Mouse (Mus musculus) lung, postnatal 4 days (tissue): ENCODE measurements around the gene Ugt1a7c.

Source experiments
- DNase-seq, 2 experiments: peaks; one replicate each; pipeline ENCODE4 v3.0.0; 2021

The Ugt1a7c gene

DNA sequence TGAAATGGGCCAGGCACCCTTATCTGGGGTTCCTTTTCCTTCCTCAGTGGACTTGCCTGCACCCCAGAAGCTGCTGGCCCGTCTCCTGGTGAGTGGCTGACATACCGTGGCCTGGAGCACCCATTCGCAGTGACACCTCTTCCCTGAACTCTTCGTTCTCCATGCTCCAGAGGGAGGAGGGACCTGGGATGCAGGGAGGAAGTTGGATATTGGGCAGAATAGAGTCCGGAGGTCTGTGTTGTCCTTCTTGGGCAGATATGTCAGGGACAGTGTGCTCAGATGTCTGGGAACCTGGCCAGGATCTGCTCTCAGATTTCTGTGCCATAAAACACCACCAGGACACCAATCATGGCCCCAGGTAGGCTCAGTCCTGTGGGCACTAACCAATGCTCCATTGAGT is 145.2 kb downstream of the Ugt1a7c start:
- peak in 1 of 2 experiments; percentile 25 for DNase-seq

DNA sequence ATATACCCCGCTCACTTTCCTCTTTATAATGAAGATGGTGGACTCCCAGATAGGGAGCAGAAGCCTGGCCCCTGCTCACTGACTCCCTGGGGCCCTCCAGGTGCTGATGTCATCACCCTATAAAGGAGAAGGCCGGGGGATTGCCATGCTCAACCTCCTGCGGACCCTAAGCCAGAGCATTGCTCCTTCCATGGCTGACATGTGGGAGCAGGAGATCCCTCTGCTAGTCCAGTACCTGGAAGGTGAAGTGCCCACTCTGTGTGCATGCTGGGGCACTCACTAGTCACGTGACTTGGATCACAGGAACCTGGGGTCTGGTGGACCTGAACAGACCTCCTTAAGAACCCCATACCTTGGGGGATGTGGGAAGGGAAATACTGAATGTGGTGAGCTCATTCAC is 145.7 kb downstream of the Ugt1a7c start:
- peak in 1 of 2 experiments; percentile 43 for DNase-seq

- DNase-seq = peak in 1 of 2 experiments; percentile 38
These were observed 149.0 kb downstream of the Ugt1a7c start for GRCm38 (mm10) chr1:88243861-88244260.

DNA sequence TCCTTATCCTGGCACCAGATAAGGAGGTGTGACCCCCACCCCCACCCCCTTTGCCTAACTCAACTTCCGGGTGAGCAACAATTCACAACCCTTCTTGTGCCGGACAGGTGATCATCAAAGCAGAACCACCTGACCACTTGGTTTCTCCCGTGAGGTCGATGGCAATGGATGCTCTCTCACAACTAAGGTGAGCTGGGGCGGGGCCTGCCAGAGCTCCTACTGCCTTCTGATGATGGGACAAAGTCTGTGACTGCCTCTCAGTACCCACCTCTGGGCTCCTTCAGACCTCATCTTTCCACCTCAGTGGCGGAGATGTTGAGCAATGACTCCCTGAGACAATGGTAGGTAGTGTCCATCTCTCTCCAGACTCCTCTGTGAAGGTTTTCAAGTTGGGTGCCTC is 151.0 kb downstream of the Ugt1a7c start:
- peak in 1 of 2 experiments; percentile 40 for DNase-seq

DNA sequence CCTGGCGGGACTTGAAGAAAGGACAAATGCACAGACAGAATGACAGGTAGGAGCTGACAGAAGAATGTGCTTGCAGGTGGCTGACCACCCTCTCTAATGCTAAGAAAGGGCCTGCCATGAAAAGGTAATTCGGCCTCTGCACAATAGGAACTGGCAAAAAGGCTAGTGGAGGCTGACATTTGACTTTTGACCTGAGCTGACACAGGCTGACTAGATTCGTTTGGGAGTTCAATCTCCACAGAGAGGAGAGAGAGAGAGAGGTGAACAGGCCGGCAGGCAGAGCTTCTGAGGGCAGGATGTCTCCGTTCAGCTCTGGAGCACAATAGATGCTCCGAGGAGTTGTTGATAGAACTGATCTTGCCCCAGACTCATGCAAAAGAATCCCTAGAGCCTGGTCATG is 151.5 kb downstream of the Ugt1a7c start:
- DNase-seq = peak in 1 of 2 experiments; percentile 23

DNA sequence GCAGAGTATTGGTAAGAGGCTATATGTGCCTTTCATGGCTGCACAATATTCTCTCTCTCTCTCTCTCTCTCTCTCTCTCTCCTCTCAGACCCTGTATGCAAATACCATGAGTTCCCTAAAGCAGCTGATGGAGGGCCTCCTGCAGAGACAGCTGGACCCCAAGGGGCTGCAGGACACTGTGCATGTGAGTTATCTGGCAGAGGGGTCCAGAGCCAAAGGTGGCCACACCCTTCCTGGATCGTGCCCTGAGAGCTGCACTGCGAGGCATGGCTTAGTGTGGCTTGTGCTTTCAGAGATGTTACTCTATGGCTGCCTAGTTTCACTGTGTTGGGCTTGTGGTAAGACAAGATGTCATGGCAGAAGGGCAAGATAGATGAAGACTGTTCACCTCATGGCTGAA is 152.8 kb downstream of the Ugt1a7c start:
- DNase-seq = peak in 1 of 2 experiments; percentile 43

- DNase-seq = peak in 1 of 2 experiments; percentile 31
These were observed 153.8 kb downstream of the Ugt1a7c start for GRCm38 (mm10) chr1:88248658-88249057.

- peak in 1 of 2 experiments; percentile 41 for DNase-seq
These were observed 154.7 kb downstream of the Ugt1a7c start for GRCm38 (mm10) chr1:88249596-88249995.

DNA sequence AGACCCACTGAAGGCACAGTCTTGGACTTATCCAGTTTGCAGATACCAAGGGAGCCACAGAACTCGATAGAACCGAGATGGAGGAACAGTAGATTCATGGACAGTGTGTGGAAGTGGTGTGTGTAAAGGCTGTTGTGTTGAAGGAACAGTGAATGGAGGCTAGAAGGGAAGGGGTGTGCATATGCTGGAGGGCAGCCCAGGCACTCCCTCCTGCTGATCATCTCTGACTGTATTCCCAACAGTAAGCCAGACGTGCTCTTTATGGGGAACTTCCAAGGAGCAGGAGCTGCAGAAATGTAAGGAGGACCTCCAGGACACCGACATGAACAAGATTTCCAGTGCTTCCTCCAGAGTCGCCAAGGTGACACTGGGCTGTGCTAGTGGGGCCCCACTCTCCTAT is 155.2 kb downstream of the Ugt1a7c start:
- no peak for DNase-seq

- DNase-seq = no peak
These were observed 158.2 kb downstream of the Ugt1a7c start for GRCm38 (mm10) chr1:88253106-88253505.

DNA sequence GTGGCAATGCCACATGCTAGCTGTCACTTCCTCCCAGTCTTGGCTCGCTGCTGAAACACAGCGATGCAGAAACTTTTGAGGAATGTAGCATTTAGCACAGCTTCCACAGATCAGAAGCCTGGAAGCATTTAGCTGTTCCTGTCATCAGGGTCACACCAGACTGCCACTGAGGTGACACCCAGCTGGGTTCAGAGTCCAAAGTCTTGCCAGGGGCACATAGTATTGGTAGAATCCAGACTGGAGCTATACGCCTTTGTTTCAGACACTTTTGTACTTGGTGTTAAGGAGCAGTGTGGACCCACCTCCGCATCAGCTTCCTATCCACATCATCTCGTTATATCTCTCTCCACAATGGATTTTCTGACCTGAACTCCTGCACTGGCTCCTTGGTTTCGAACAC is 158.7 kb downstream of the Ugt1a7c start:
- no peak for DNase-seq

- DNase-seq = peak in 1 of 2 experiments; percentile 62
These were observed 160.1 kb downstream of the Ugt1a7c start for GRCm38 (mm10) chr1:88254793-88255465.

GRCm38 (mm10) chr1:88255466-88255857 is 160.6 kb downstream of the Ugt1a7c start:
- no peak for DNase-seq

DNA sequence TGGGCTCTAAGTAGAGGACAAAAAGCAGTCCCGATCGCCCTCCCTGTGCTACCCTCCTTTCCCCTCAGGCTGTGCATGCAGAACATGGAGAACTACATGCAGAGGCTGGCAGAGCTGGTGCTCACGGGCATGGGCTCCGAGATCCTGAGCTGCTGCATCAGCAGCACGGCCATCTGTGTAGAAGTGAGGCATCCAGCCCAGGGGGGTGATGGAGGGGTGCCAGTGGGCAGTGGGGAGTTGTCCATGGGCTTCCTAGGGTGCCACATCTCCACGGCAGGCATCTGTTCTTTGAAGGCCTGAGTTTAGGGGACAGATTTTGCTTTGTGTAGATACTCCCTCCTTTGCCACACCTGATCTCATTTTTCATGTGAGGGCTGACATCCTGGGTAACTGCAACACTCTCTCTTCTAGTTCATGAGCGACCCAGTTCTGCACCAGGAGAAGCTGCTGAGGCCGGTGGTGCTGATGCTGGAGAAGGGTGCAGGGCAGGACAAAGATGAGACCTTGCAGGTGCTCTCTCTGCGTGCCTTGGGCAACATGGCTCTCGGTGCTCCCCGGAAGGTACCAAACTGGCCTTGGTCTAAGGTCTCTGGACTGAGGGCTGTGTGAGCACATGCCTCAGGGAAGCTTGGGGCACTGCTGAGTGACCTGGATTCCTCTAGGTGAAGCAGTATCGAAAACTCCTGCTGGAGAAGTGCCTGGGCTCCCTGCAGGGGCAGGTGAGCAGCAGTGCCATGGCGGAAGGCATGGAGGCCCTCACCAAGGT is 161.3 kb downstream of the Ugt1a7c start:
- no peak for DNase-seq

GRCm38 (mm10) chr1:88256886-88257663 is 162.2 kb downstream of the Ugt1a7c start:
- DNase-seq = no peak

- no peak for DNase-seq
These were observed 162.8 kb downstream of the Ugt1a7c start for GRCm38 (mm10) chr1:88257681-88258080.

DNA sequence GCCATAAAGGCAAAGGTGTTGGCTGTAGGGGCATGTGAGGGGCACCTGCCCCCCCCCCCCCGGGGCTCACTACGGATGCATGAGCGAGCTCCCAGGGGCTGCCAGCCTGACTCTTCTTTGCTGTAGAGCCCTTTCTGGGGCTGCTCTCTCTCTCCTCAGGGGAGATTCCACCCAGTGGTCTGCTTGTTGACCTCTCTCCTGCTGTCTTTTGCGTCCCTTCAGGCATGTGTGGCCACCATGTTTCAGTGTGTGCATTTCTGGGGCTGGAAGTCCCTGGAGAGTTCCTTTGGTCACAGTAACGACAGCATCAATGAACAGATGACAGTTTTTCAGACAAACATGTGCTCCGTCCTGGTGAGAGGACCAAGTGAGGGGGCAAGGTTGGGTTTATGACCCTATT is 163.5 kb downstream of the Ugt1a7c start:
- peak in 1 of 2 experiments; percentile 36 for DNase-seq

DNA sequence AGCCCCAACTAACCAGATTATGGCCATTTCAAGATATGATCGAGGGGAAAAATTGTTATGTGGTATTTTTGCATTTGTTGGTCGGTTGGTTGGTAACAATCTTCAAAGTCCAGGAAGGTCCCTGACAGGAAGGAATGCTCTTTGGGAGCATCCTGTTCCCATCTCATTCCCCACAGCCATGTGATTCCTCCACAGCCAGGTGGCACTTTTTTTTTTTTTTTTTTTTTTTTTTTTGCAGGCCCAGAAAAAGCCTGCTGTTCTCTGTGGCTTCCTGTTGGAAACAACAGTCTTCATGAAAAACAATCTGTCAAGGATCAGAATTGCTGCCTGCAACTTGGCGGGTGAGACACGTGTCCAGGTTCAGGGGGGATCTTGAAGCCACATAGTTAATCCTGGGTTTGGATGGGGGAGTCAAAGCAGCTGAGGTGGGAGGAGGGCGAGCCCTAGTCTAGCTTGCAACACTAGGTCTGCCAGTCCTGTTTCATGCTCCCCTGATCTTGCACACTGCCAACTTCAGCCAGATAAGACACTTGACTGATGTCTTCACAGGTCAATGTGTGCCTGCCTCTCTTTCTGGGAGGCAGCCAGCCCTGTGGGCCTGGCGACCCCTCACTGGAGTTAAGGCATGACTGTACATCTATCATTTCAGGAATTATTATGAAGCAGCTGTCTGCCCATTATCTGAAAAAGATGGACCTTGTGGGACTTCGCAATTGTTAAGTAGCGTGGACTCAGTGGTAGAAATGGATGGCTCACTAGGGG is 164.2 kb downstream of the Ugt1a7c start:
- DNase-seq = peak in 1 of 2 experiments; percentile 67

DNA sequence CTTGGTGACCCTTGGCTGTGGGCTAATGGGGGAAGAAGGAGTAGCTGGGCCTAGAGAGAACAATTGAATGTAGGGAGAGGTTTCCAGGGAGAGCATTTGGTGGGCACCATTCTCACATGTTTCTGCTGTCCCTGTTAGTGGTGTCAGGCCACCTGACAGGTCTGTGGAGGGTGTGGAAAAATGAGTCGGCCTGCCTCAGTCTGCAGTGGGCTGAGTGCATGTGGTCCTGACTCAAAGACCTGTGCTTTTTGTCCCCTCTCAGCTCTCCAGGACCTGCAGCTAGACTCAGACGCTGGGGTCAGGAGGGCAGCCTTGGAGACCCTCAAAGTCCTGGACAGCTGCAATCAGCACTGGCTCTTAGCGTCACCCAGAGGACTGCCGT is 164.8 kb downstream of the Ugt1a7c start:
- DNase-seq = peak in 1 of 2 experiments; percentile 53

DNA sequence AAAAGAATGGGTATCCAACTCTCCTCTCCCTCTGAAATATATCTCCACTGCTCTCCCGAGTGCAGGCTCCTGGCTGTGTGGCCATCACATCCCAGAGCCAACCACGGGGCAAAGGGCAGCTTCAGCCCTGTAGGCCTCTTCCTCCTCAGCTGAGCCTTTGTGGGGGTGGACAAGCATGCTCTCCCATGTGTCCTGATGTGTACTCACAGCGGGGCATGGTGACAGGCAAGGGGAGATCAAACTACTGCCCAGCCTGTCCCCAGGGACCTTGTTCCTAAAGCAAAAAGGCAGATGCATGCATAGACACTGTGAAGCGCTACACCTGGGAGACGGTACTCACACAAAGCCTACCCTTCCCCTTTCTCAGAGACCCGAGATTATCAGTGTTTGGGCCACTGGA is 165.3 kb downstream of the Ugt1a7c start:
- DNase-seq = peak in 1 of 2 experiments; percentile 72

DNA sequence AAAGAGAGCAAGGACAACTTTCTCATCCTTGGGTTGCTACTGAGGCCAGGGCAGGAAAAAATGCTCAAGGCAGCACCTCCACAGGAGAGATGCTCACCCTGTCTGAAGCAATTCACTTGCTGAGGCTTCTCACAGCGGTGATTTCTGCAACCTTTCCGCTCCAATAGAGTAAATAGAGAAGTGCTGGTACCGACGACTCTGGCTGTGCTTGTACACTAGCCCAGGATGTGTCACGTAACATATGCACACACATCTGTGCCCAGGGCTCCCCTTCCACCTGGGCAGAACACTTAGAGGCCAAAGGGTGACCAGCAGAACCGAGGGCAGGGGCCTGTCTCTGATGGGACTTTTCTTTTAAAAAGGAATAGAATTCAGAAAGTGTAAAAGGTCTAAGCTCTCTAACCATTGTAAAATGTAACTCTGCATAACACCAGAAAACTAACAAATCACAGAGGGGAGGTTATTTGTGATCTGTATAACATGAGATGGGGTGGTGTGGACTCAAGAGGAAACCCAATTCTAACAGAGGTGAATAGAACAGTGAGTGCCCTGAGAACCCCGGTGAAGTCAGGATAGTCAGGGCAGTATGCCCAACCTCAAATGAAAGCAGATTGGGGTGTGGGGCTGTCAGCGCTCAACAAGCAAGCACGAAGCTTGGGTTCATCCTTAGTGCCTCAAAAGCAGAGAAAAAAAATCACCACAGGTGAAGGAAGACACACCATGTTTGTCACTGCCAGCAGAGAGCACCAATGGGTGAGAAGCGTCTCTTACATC is 165.9 kb downstream of the Ugt1a7c start:
- DNase-seq = peak in 1 of 2 experiments; percentile 30

GRCm38 (mm10) chr1:88261706-88262105 is 166.8 kb downstream of the Ugt1a7c start:
- DNase-seq = peak in 1 of 2 experiments; percentile 37
